Mouse (Mus musculus) midbrain, embryonic 14.5 days (tissue): ENCODE measurements at regions not wholly inside any gene's neighbourhood (a gene's known extent, or its start where the extent isn't known, plus 50 kb on each side); places are given as distances from the start of the nearest gene placed in this dataset.

ENCODE experiments used
- ATAC-seq: fragments of 200-750 bp; cut with Nextera tagmentation; 2 replicates; pipeline ENCODE4 v1.8.0; 2017; ENCODE audit warnings: moderate number of reproducible peaks, moderate library complexity; ENCODE audit not compliant: low FRiP score, low TSS enrichment
- DNase-seq: peaks from one replicate; pipeline ENCODE4 v3.0.0-alpha.2; 2015
- H3K27ac ChIP-seq: fragments of 300-500 bp; sonication (generic); replicated peaks from 2 replicates; pipeline ENCODE4 v1.5.1; 2014; ENCODE audit warnings: mild to moderate bottlenecking, low read depth, low read length, moderate library complexity
- H3K27me3 ChIP-seq: fragments of 300-500 bp; sonication (generic); 2 replicates; pipeline ENCODE4 v1.6.1; 2014; ENCODE audit warnings: low read length, control low read depth, mixed read lengths; ENCODE audit not compliant: control insufficient read depth, insufficient read depth
- H3K36me3 ChIP-seq: fragments of 300-500 bp; sonication (generic); 2 replicates; pipeline ENCODE4 v1.6.1; 2014; ENCODE audit warnings: low read length, control low read depth; ENCODE audit not compliant: control insufficient read depth, insufficient read depth
- H3K4me1 ChIP-seq: fragments of 300-500 bp; sonication (generic); 2 replicates; pipeline ENCODE4 v1.6.1; 2014; ENCODE audit warnings: mild to moderate bottlenecking, antibody characterized with exemption, low read length, control low read depth; ENCODE audit not compliant: control insufficient read depth, insufficient read depth
- H3K4me2 ChIP-seq: fragments of 300-500 bp; sonication (generic); 2 replicates; pipeline ENCODE4 v1.6.1; 2014; ENCODE audit warnings: mild to moderate bottlenecking, low read length, moderate library complexity
- H3K4me3 ChIP-seq: fragments of 300-500 bp; sonication (generic); replicated peaks from 2 replicates; pipeline ENCODE4 v1.5.1; 2014; ENCODE audit warnings: low read depth, low read length
- H3K9ac ChIP-seq: fragments of 300-500 bp; sonication (generic); replicated peaks from 2 replicates; pipeline ENCODE4 v1.6.1; 2014; ENCODE audit warnings: mild to moderate bottlenecking, low read length, moderate library complexity
- H3K9me3 ChIP-seq: fragments of 300-500 bp; sonication (generic); 2 replicates; pipeline ENCODE4 v1.6.1; 2016; ENCODE audit warnings: low read length, control low read depth, mixed read lengths; ENCODE audit not compliant: control insufficient read depth
- WGBS: fragments of 180-500 bp; shearing (Covaris S2); extraction: QIAGEN DNeasy Blood & Tissue Kit; methylation state at CpG from one replicate; pipeline ENCODE4 v1.1.7; 2014; 5-methylcytosine and 5-hydroxymethylcytosine counted together

DNA sequence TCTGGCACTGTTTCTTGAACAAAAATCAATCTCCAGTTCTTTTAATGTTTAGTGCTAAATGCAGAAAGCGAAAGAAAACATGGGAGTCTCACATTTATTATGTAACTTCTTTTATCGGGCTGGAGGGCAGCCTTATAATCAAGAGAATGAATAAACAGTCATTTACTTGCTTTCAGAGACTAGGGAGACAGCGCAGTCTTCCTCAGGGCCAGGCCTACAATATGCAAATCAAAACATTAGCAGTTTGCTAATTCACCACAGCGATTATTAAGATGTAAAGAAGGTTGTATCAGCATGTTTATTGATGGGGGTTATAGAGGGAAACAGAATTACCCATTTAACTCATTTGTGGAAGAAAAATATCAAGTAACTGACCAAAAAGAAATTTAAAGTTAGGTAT, 1111.7 kb upstream of the Flrt2 start:
- H3K27ac ChIP-seq: no peak overlapping the region
- H3K27me3 ChIP-seq: no peaks in the 10 kb centered on the region
- no peak for ATAC-seq
- no peak for DNase-seq
- no peak overlapping the region for H3K4me2 ChIP-seq
- no peaks in the 10 kb centered on the region for H3K4me1 ChIP-seq
- H3K4me3 ChIP-seq: no peak overlapping the region
- no peak overlapping the region for H3K9ac ChIP-seq
- no peaks in the 10 kb centered on the region for H3K36me3 ChIP-seq
- 36% methylated on average over 4 of the region's 4 CpGs for WGBS
- H3K9me3 ChIP-seq: no peaks in the 10 kb centered on the region

DNA sequence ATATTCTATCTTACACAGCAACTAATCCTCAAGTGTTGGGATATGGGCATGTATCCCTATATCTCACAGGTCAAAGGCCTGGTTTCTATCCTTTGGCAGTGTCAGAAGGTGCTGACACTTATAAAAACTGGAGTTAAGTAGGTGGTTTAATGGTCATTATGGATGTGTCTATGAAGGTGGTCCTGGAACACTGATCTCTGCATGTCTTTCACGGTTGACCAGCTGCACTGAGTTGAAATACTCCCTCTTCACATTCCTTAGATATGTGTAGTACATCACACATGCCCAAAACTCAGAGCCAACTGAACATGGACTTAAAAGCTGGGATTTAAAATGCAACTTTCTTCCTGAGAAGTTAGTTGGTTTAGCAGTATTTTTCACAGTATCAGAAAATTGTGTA, 1107.7 kb upstream of the Flrt2 start:
- H3K27ac ChIP-seq: no peak overlapping the region
- H3K36me3 ChIP-seq: no peaks in the 10 kb centered on the region
- H3K9me3 ChIP-seq: no peaks in the 10 kb centered on the region
- no peaks in the 10 kb centered on the region for H3K4me1 ChIP-seq
- no peak overlapping the region for H3K4me2 ChIP-seq
- H3K27me3 ChIP-seq: no peaks in the 10 kb centered on the region
- H3K4me3 ChIP-seq: no peak overlapping the region
- 63% methylated on average over 1 of the region's 1 CpGs for WGBS
- ATAC-seq: no peak
- no peak overlapping the region for H3K9ac ChIP-seq
- DNase-seq: no peak

DNA sequence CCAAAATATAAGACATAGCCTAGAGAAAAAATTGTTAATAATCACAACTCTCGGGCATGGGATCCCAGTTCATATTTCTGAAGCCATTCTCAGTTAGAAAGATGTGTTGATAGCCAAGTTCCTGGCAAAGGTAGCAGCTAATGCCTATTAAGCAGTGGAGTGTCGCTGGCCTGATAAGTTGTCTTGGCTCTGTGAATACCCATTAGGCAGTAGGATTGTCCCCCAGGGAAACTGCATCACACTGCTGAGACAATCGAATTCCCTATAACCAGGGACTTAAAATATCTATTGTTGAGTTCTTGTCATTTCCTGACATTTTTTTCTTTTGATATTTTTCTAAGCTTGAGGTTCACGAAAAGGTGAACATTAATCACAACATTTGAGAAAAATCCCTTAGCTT, 1105.0 kb upstream of the Flrt2 start:
- H3K4me1 ChIP-seq: no peaks in the 10 kb centered on the region
- ATAC-seq (no peak), DNase-seq (no peak)
- H3K9ac ChIP-seq: no peak overlapping the region
- no peaks in the 10 kb centered on the region for H3K36me3 ChIP-seq
- H3K27me3 ChIP-seq: no peaks in the 10 kb centered on the region
- H3K27ac ChIP-seq: no peak overlapping the region
- WGBS: 63% methylated on average over 4 of the region's 4 CpGs
- no peaks in the 10 kb centered on the region for H3K9me3 ChIP-seq
- no peak overlapping the region for H3K4me3 ChIP-seq
- no peak overlapping the region for H3K4me2 ChIP-seq

DNA sequence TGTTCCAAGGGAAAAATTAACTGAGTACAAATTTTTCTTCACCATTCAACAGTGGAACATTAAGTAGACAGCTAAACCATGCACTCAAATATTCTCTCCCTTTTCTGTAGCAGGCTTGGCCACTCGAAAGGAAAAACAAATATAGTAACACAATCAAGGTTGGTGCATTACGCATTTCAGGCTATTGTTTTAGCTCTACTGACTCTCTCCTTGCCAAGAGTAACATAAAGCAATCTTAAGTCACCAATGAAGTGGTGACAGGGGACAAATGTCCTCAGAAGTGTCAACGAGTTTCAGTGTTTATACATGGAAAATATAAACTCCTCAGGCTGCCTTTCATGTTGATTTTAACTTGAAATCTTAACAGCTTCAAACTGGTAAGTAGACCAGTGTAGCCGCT, 1103.4 kb upstream of the Flrt2 start:
- ATAC-seq (no peak), DNase-seq (no peak)
- Histone ChIP-seq H3K36me3 (no peaks in the 10 kb centered on the region), H3K4me2 (no peak overlapping the region), H3K27me3 (no peaks in the 10 kb centered on the region), H3K27ac (no peak overlapping the region), H3K9ac (no peak overlapping the region), H3K4me3 (no peak overlapping the region), H3K4me1 (no peaks in the 10 kb centered on the region), H3K9me3 (no peaks in the 10 kb centered on the region)
- 85% methylated on average over 4 of the region's 4 CpGs for WGBS

DNA sequence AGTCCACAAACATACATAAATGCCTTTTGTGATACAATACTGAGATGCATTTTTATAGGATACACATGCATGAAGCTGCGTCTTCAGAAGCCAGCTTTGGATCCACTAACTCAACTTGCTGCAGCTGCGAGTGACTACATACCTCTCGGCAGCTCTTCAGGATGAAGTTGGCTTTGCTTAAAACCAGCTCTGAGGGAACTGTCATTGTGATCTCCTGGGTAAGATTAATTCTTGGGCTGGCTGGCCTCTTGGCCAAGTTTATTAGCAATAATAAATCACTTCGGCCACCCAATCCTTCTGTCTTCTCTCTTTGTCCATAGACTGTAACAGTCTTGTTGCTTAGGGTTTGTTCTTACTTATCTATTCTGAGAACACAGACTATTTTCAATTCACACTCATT, 1103.0 kb upstream of the Flrt2 start:
- no peaks in the 10 kb centered on the region for H3K36me3 ChIP-seq
- no peaks in the 10 kb centered on the region for H3K9me3 ChIP-seq
- DNase-seq: no peak
- H3K27me3 ChIP-seq: no peaks in the 10 kb centered on the region
- H3K4me1 ChIP-seq: no peaks in the 10 kb centered on the region
- H3K4me2 ChIP-seq: no peak overlapping the region
- H3K9ac ChIP-seq: no peak overlapping the region
- no peak overlapping the region for H3K4me3 ChIP-seq
- WGBS: 96% methylated on average over 4 of the region's 4 CpGs
- no peak for ATAC-seq
- H3K27ac ChIP-seq: no peak overlapping the region

DNA sequence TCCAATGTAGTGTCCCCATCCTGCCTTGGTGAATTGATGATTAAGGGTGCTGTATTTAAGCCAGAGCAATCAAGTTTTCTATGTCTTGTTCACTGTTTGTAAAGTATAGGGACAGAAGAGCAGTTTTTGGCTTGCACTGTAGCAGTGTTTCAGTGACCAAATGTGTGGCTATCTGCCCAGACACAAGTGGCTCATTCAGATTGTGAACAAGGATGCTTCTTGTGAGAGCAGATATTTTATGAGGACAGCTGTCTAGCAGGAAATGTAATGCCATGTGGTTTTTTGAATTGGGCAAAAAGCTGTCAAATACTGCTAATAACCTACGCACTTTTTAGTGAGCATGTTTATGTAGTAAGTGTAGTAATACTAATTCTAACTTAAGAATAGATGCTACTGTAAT, 1086.5 kb upstream of the Flrt2 start:
- Histone ChIP-seq H3K4me1 (no peaks in the 10 kb centered on the region), H3K4me2 (no peak overlapping the region), H3K27me3 (no peaks in the 10 kb centered on the region), H3K9ac (no peak overlapping the region), H3K27ac (no peak overlapping the region), H3K9me3 (no peaks in the 10 kb centered on the region), H3K36me3 (no peaks in the 10 kb centered on the region), H3K4me3 (no peak overlapping the region)
- DNase-seq (no peak), ATAC-seq (no peak)
- 91% methylated on average over 1 of the region's 1 CpGs for WGBS

DNA sequence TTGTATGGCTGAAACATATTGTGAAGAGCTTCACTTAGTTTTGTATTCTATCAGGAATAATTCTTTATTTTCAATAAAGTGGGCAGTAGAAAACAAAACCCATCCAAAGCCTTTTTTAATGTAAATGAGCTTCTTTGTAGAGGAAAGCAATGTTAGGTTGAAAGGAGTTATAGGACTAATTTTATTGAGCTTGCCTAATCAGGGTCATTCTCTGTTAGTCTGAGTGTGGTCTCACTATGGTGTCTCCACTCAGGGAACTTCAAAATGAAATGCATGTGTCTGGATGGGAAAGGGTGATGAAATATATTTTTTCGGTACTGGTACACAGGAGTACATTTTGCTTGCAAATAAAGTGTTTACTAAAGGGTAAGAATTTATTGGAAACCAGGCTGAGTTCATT, 1055.5 kb upstream of the Flrt2 start:
- DNase-seq (no peak), ATAC-seq (no peak)
- Histone ChIP-seq H3K4me2 (no peak overlapping the region), H3K4me3 (no peak overlapping the region), H3K9ac (no peak overlapping the region), H3K27ac (no peak overlapping the region), H3K4me1 (no peaks in the 10 kb centered on the region), H3K9me3 (no peaks in the 10 kb centered on the region), H3K27me3 (no peaks in the 10 kb centered on the region), H3K36me3 (no peaks in the 10 kb centered on the region)
- WGBS: 86% methylated on average over 1 of the region's 1 CpGs

DNA sequence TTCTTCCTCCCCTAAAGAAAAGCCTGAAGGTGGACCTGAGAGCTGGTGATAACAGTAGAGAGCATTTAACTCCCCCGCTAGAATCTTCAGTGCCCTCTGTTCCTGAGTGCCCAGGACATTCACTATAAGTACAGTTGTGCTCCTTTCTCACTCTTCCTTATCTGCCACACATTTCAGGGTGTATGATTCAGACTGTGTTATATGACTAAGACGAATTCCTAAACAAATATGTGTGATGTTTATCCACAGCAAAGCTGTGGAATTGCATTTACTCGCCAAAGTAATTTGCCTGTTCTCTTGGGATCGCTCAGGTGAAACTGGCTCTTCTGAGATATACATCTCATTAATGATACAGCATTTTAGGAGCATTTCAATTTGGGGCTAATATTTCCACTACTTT, 1051.9 kb upstream of the Flrt2 start:
- ATAC-seq: no peak
- no peak for DNase-seq
- whole genome bisulfite sequencing: 78% methylated on average over 4 of the region's 4 CpGs

DNA sequence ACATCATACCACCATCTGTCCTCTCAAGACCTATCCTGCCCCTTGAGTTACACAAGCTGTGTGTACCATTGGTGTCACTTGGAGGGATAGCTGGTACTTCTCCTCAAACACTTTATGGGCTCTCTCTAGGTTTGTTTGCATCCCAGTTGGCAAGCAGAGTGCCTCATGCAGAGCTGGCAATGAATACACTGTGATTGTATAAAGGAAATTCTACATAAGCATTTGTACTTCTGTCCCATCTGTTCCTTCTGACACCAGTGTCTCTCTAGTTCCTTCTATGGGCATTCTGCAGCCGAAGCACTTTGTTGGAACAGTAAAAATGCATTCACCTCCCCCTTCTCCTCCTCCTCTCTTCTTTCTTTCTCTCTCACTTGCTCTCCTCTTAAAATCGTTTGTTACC, 1046.7 kb upstream of the Flrt2 start:
- no peaks in the 10 kb centered on the region for H3K9me3 ChIP-seq
- H3K4me3 ChIP-seq: no peak overlapping the region
- H3K27me3 ChIP-seq: no peaks in the 10 kb centered on the region
- ATAC-seq (no peak), DNase-seq (no peak)
- H3K36me3 ChIP-seq: no peaks in the 10 kb centered on the region
- no peak overlapping the region for H3K27ac ChIP-seq
- WGBS: 69% methylated on average over 2 of the region's 2 CpGs
- H3K9ac ChIP-seq: no peak overlapping the region
- no peaks in the 10 kb centered on the region for H3K4me1 ChIP-seq
- H3K4me2 ChIP-seq: no peak overlapping the region

More for the DNA sequence above, 1051.9 kb upstream of the Flrt2 start:
- H3K27me3 ChIP-seq: no peaks in the 10 kb centered on the region
- no peak overlapping the region for H3K27ac ChIP-seq
- H3K9me3 ChIP-seq: no peaks in the 10 kb centered on the region
- no peaks in the 10 kb centered on the region for H3K36me3 ChIP-seq
- no peak overlapping the region for H3K4me2 ChIP-seq
- no peak overlapping the region for H3K9ac ChIP-seq
- no peaks in the 10 kb centered on the region for H3K4me1 ChIP-seq
- H3K4me3 ChIP-seq: no peak overlapping the region
